Mouse (Mus musculus) forebrain, postnatal 0 days (tissue): Measurements from ENCODE around the gene She. TPM values are rescaled to one million over a fixed set of nuclear protein-coding genes. Genes with fewer than 3 reads are reported as not detected.

Experiments
- ATAC-seq: fragments of 200-750 bp; cut with Nextera tagmentation; 2 replicates; pipeline ENCODE4 v1.8.0; 2017; ENCODE audit warnings: mild to moderate bottlenecking, moderate library complexity
- DNase-seq: peaks from one replicate; pipeline ENCODE4 v3.0.0-alpha.2; 2015
- H3K27ac ChIP-seq: fragments of 300-500 bp; sonication (generic); 2 replicates; pipeline ENCODE4 v1.5.1; 2014; ENCODE audit warnings: low read depth, mild to moderate bottlenecking, antibody characterized with exemption, low read length, moderate library complexity, mixed read lengths
- H3K27me3 ChIP-seq: fragments of 300-500 bp; sonication (generic); 2 replicates; pipeline ENCODE4 v1.6.1; 2014; ENCODE audit warnings: mild to moderate bottlenecking, low read length, mixed read lengths; ENCODE audit not compliant: insufficient read depth
- H3K36me3 ChIP-seq: fragments of 300-500 bp; sonication (generic); 2 replicates; pipeline ENCODE4 v1.6.1; 2014; ENCODE audit warnings: mild to moderate bottlenecking, moderate library complexity; ENCODE audit not compliant: insufficient read depth
- H3K4me1 ChIP-seq: fragments of 300-500 bp; sonication (generic); 2 replicates; pipeline ENCODE4 v1.6.1; 2014; ENCODE audit warnings: antibody characterized with exemption; ENCODE audit not compliant: insufficient read depth
- H3K4me2 ChIP-seq: fragments of 300-500 bp; sonication (generic); 2 replicates; pipeline ENCODE4 v1.6.1; 2014; ENCODE audit warnings: low read depth, mild to moderate bottlenecking, moderate library complexity
- H3K4me3 ChIP-seq: fragments of 300-500 bp; sonication (generic); 2 replicates; pipeline ENCODE4 v1.5.1; 2014; ENCODE audit warnings: low read depth, low read length, mixed read lengths
- H3K9ac ChIP-seq: fragments of 300-500 bp; sonication (generic); 2 replicates; pipeline ENCODE4 v1.6.1; 2014; ENCODE audit warnings: mild to moderate bottlenecking
- H3K9me3 ChIP-seq: fragments of 300-500 bp; sonication (generic); 2 replicates; pipeline ENCODE4 v1.6.1; 2016; ENCODE audit warnings: low read length
- CTCF ChIP-seq: sonication (generic); IDR thresholded peaks from 2 replicates; pipeline ENCODE4 v1.5.1; 2016; ENCODE audit warnings: antibody characterized with exemption, control low read depth, low read depth
- WGBS: fragments of 180-500 bp; shearing (Covaris S2); extraction: QIAGEN DNeasy Blood & Tissue Kit; methylation state at CpG from one replicate; pipeline ENCODE4 v1.1.7; 2014; 5-methylcytosine and 5-hydroxymethylcytosine counted together
- polyA plus RNA-seq: library from polyadenylated mRNA; unstranded; fragments of >200 nt; fragmentation: Nextera tagmentation; extraction: Ambion mirVana; gene quantifications from 2 replicates; pipeline ENCODE4 v1.2.1, GENCODE M21; 2015
- total RNA-seq: library from RNA; depleted of rRNA; stranded (reverse); fragments of >200 nt; gene quantifications from 2 replicates; pipeline ENCODE4 v1.2.3, GENCODE M21; 2014; rRNA removed

Gene She
- total RNA-seq (1.8 and 2.1 TPM in 2 replicates), polyA plus RNA-seq (0.65 and 0.86 TPM in 2 replicates)

DNA sequence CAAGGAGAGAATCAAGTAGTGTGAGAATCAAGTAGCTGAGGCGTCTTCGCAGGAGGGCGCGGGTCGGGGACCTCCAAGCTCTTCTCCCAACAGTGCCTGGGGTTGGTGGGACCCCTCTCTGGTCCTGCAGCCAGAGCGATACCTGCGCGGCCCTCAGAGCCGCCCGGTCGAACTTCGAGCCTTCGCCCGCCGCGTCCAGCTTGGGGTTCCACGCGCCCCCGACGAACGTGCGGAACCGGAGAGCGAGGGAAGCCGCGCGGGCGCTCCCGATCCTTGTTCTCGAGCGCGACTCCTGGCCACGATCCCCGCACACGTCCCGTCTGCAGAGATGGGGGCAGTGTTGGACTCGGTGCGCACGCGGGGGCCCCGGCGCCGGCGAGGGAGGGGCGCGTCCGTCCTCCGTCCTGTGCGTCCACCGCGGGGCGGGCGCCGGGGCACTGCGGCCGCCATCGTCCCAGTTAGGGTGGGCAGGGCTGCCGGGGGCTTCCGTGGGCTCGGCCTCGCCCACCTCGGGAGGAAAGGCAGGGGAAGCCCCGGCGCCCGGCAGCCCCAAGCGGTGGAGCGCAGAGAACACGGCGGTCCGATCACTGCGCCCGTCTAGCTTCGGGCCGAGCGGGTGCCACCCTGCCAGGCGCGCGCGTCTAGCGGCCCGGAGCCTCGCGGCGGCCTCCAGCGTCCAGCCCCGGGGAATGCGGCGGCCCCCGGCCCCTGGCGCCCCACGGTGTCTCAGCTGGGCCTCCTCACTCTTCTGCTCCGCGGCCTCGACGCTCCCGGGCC, at the start of gene She:
Gene She (plus strand): TSS at position 556 of the 777 bp plus-strand sequence.
- WGBS, result 3% methylated on average over 89 of the region's 96 CpGs
- H3K4me3 ChIP-seq, result peak within 1 kb of the TSS; percentile 36
- no peaks in the 10 kb centered on the region for H3K36me3 ChIP-seq
- peaks cover 40% of the 10 kb centered on the region for H3K27me3 ChIP-seq
- ATAC-seq (no peak), DNase-seq (no peak)
- TF ChIP-seq CTCF, result no peak
- H3K4me1 ChIP-seq, result no peaks in the 10 kb centered on the region
- no peaks in the 10 kb centered on the region for H3K9me3 ChIP-seq
- 0 out of 2 replicates have a peak within 1 kb of the TSS, but pooled peaks have one; percentile 14 for H3K9ac ChIP-seq
- H3K4me2 ChIP-seq, result peak within 1 kb of the TSS; percentile 48
- H3K27ac ChIP-seq, result no peak within 1 kb of the TSS

DNA sequence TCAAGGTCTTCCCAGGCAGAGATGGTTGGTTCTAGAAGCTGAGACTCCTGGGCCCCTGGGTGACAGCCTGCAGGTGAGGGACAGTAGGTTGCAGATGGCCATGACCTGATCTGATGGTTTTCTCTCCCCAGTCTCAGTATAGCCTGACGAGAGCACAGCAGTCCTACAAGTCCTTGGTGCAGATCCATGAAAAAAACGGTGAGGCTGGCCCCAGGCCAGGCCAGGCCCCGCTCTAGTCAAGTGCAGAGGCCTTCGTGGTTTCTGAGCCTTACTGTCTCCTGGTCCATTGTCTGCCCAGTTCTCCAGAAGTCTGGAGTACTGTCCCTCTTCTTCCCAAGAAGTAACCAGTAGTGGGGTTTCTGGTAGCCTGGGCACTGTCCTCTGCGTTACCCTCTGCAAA, 49.5 kb upstream of the She start:
- H3K9ac ChIP-seq, result no peak overlapping the region
- no peak for TF ChIP-seq CTCF
- DNase-seq (no peak), ATAC-seq (no peak)
- H3K27me3 ChIP-seq, result no peaks in the 10 kb centered on the region
- no peaks in the 10 kb centered on the region for H3K4me1 ChIP-seq
- 87% methylated on average over 5 of the region's 5 CpGs for WGBS
- no peak overlapping the region for H3K4me3 ChIP-seq
- H3K27ac ChIP-seq, result no peak overlapping the region
- H3K4me2 ChIP-seq, result no peak overlapping the region
- H3K36me3 ChIP-seq, result peaks cover 70% of the 10 kb centered on the region
- H3K9me3 ChIP-seq, result no peaks in the 10 kb centered on the region

DNA sequence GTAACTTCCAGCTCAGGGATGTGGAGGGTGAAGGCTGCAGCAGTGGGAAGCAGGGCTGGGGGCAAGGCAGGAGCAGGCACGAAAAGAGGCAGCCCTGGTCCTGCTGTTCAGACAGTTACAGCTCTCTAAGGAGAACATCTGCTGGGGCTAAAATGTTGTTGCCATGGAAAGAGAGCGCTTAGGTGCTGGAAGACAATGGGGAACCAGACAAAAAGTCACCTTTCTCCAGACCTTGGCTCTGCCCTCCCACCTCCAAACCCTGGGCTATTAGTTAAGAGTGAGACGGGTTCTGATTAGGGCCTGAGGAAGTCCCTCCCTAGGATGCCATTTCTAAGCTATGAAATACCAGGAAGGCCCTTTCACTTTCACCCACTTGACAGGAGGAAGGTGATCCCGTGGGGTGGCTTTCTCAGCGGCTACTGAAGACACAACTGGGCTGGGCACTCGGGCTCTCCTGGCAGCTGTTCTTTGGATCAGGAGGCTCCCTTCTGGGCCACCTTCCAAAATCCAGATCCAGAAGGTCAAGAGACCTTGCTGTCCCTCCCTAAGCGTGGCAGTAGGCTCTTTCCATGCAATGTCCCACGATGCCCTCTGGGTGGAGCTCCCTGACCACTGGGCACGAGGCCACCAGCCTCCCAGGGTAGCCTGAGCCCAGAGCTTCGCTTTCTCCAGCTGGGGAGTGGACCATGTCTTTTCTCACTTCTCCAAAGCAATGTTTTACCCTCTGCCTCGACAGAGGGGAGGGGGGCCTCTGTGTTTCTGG, 46.0 kb upstream of the She start:
- peak; percentile 76 for TF ChIP-seq CTCF
- Histone ChIP-seq H3K9ac (no peak overlapping the region), H3K4me2 (no peak overlapping the region), H3K36me3 (peaks cover 38% of the 10 kb centered on the region), H3K4me1 (no peaks in the 10 kb centered on the region), H3K27ac (no peak overlapping the region), H3K9me3 (no peaks in the 10 kb centered on the region), H3K4me3 (no peak overlapping the region), H3K27me3 (no peaks in the 10 kb centered on the region)
- ATAC-seq (peak; percentile 64; the same call in 1 of the 2 replicates), DNase-seq (peak; percentile 59)
- WGBS, result 18% methylated on average over 11 of the region's 11 CpGs

DNA sequence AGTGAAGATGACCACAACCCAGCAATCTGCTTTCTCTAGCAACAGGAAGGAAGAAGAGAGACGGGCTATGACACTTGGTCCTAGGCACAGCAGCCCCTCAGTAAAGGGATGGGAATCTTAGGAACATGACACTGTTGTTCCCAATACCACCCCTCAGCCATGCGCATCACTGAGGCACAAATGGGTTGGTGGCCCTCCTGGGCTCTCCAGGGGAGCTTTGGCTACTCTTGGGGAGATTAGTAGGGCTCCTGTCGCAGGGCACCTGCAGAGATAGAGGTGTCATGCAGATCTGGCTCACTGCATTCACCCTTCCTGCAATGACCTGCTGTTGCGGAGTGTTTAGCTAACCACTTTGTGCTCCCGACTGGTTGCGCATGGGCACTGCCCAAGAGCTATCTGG, 44.9 kb upstream of the She start:
- 85% methylated on average over 6 of the region's 6 CpGs for WGBS
- no peak overlapping the region for H3K27ac ChIP-seq
- H3K9me3 ChIP-seq, result no peaks in the 10 kb centered on the region
- H3K4me3 ChIP-seq, result no peak overlapping the region
- H3K27me3 ChIP-seq, result no peaks in the 10 kb centered on the region
- TF ChIP-seq CTCF, result no peak
- ATAC-seq (no peak), DNase-seq (no peak)
- H3K36me3 ChIP-seq, result peaks cover 27% of the 10 kb centered on the region
- H3K9ac ChIP-seq, result no peak overlapping the region
- H3K4me2 ChIP-seq, result no peak overlapping the region
- no peaks in the 10 kb centered on the region for H3K4me1 ChIP-seq

DNA sequence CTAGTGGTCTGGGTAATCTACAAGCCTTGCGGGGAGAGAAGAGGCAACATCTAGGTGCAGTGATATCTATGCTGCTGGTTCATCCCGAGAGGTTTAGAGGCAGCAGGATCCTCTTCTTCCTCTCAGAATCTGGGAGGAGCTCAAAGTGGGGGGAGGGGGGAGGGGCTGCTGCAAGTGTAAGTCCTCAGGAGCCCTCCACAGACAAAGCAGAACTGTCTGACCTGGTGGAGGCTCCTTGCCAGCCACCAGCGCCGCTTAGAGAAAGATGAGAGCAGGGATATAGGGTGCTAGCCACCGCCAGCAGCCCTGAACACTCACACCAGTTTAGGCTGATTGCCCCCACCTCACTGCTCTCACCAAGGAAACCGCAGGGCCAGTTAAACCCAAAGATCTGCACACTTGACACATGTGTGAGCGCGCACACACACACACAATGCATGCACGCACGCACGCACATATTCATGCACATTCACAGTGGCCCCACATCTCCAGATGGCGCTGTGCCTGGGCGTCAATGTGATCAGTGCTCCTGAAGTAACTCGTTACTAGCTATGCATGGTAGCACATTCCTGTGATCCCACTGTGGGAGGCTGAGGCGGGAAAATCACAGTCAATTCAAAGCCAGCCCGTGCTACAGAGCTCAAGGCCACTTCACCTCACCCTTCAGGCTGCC, 42.4 kb upstream of the She start:
- no peaks in the 10 kb centered on the region for H3K9me3 ChIP-seq
- H3K9ac ChIP-seq, result no peak overlapping the region
- H3K4me2 ChIP-seq, result no peak overlapping the region
- peaks cover 3% of the 10 kb centered on the region; the same call in 1 of the 2 replicates for H3K36me3 ChIP-seq
- ATAC-seq (no peak; the same call in 1 of the 2 replicates), DNase-seq (no peak)
- H3K27ac ChIP-seq, result no peak overlapping the region
- 61% methylated on average over 16 of the region's 16 CpGs for whole genome bisulfite sequencing
- no peak overlapping the region for H3K4me3 ChIP-seq
- no peaks in the 10 kb centered on the region for H3K27me3 ChIP-seq
- peak; percentile 18; the same call in 1 of the 2 replicates for TF ChIP-seq CTCF
- H3K4me1 ChIP-seq, result no peaks in the 10 kb centered on the region

DNA sequence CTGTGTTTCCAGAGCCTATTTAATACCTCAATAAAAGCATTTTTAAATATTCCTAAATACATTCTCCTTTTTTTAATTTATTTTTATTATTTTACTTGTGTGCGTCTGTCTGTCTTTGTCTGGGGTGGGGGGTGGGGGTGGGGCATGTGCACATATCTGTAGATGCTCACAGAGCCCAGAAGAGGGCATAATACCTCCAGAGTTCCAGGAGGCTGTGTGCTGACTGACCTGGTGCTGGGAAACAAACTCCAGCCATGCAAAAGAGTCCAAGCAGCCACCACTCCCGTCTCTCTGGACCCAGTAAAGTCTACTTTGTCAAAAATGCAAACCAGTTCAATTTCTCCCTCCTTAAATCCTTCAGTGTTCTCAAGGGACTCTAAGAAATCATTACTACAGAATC, 36.6 kb upstream of the She start:
- no peaks in the 10 kb centered on the region for H3K9me3 ChIP-seq
- H3K27ac ChIP-seq, result no peak overlapping the region
- ATAC-seq (no peak), DNase-seq (no peak)
- no peak overlapping the region for H3K4me2 ChIP-seq
- no peaks in the 10 kb centered on the region for H3K27me3 ChIP-seq
- H3K9ac ChIP-seq, result no peak overlapping the region
- no peak overlapping the region for H3K4me3 ChIP-seq
- H3K4me1 ChIP-seq, result no peaks in the 10 kb centered on the region
- no peak for TF ChIP-seq CTCF
- WGBS, result 47% methylated on average over 2 of the region's 2 CpGs
- H3K36me3 ChIP-seq, result no peaks in the 10 kb centered on the region
